Mouse (Mus musculus): ENCODE measurements around the gene Clybl. TPM values are rescaled to one million over a fixed set of nuclear protein-coding genes. Genes with fewer than 3 reads are reported as not detected.

The Clybl gene
- polyA plus RNA-seq, 1 experiment = 30.9 TPM

GRCm38 (mm10) chr14:122427204-122427560 lies 245.7 kb downstream of the Clybl start:
- no peaks in the 10 kb centered on the region for H3K79me2 ChIP-seq (ENCODE audit: control insufficient read depth, insufficient read depth)
- peak overlapping the region; percentile 38 for H3K4me2 ChIP-seq (ENCODE audit: low read depth)
- no peaks in the 10 kb centered on the region for H3K27me3 ChIP-seq (ENCODE audit: control insufficient read depth, insufficient read depth, insufficient read length)

GRCm38 (mm10) chr14:122427654-122428053 lies 246.2 kb downstream of the Clybl start:
- no peaks in the 10 kb centered on the region for H3K79me2 ChIP-seq (ENCODE audit: control insufficient read depth, insufficient read depth)
- no peak overlapping the region for H3K4me2 ChIP-seq (ENCODE audit: low read depth)

More at GRCm38 (mm10) chr14:122427204-122427560, 245.7 kb downstream of the Clybl start:
- Histone ChIP-seq H3K36me3 (ENCODE audit: control insufficient read depth, insufficient read depth) (no peaks in the 10 kb centered on the region), H3K4me3 (no peak overlapping the region), H3ac (ENCODE audit: control insufficient read depth, insufficient read length) (no peak overlapping the region)
- TF ChIP-seq E2F4 (IDR thresholded peaks at IDR 0.05; ENCODE audit: insufficient read depth) (no peak), CEBPB (IDR thresholded peaks at IDR 0.05; ENCODE audit: insufficient read depth, poor library complexity, severe bottlenecking) (no peak), POLR2A (IDR thresholded peaks at IDR 0.05; ENCODE audit: insufficient read length, low read depth) (no peak), TCF12 (IDR thresholded peaks at IDR 0.05; ENCODE audit: insufficient read depth, poor library complexity, severe bottlenecking) (no peak), REST (IDR thresholded peaks at IDR 0.05; ENCODE audit: insufficient read depth, insufficient read length) (no peak), POLR2AphosphoS2 (IDR thresholded peaks at IDR 0.05; ENCODE audit: insufficient read length, low read depth) (no peak)

GRCm38 (mm10) chr14:122432558-122432957 lies 251.1 kb downstream of the Clybl start:
- TF ChIP-seq MYOD1 (IDR thresholded peaks at IDR 0.05; ENCODE audit: control insufficient read depth in 1 of 3, insufficient read length in 2 of 3, low read depth in 2 of 3) (no peak), CEBPB (IDR thresholded peaks at IDR 0.05; ENCODE audit: insufficient read depth, poor library complexity, severe bottlenecking) (no peak), TCF3 (IDR thresholded peaks at IDR 0.05; ENCODE audit: insufficient read length, low read depth) (no peak), USF1 (IDR thresholded peaks at IDR 0.05; ENCODE audit: low read depth) (no peak), SRF (IDR thresholded peaks at IDR 0.05; ENCODE audit: control insufficient read depth, insufficient read length, low read depth) (no peak), REST (IDR thresholded peaks at IDR 0.05; ENCODE audit: insufficient read depth, insufficient read length) (no peak), MAX (IDR thresholded peaks at IDR 0.05; ENCODE audit: low read depth) (no peak), TCF12 (IDR thresholded peaks at IDR 0.05; ENCODE audit: insufficient read depth, poor library complexity, severe bottlenecking) (no peak)
- peaks cover 8% of the 10 kb centered on the region for H3K27me3 ChIP-seq (ENCODE audit: control insufficient read depth, insufficient read depth, insufficient read length)
- no peaks in the 10 kb centered on the region for H3K79me2 ChIP-seq (ENCODE audit: control insufficient read depth, insufficient read depth)
- no peak overlapping the region for H3K4me3 ChIP-seq
- H3K4me2 ChIP-seq (ENCODE audit: low read depth) = peak overlapping the region; percentile 9
- H3K36me3 ChIP-seq (ENCODE audit: control insufficient read depth, insufficient read depth) = no peaks in the 10 kb centered on the region
- H3ac ChIP-seq (ENCODE audit: control insufficient read depth, insufficient read length) = no peak overlapping the region

More at GRCm38 (mm10) chr14:122427654-122428053, 246.2 kb downstream of the Clybl start:
- Histone ChIP-seq H3ac (ENCODE audit: control insufficient read depth, insufficient read length) (no peak overlapping the region), H3K36me3 (ENCODE audit: control insufficient read depth, insufficient read depth) (no peaks in the 10 kb centered on the region), H3K27me3 (ENCODE audit: control insufficient read depth, insufficient read depth, insufficient read length) (no peaks in the 10 kb centered on the region), H3K4me3 (no peak overlapping the region)
- TF ChIP-seq CEBPB (IDR thresholded peaks at IDR 0.05; ENCODE audit: insufficient read depth, poor library complexity, severe bottlenecking) (no peak), SRF (IDR thresholded peaks at IDR 0.05; ENCODE audit: control insufficient read depth, insufficient read length, low read depth) (no peak)

GRCm38 (mm10) chr14:122434039-122434438 lies 252.5 kb downstream of the Clybl start:
- Histone ChIP-seq H3K4me2 (ENCODE audit: low read depth) (no peak overlapping the region), H3K36me3 (ENCODE audit: control insufficient read depth, insufficient read depth) (no peaks in the 10 kb centered on the region), H3ac (ENCODE audit: control insufficient read depth, insufficient read length) (no peak overlapping the region), H3K4me3 (no peak overlapping the region), H3K79me2 (ENCODE audit: control insufficient read depth, insufficient read depth) (no peaks in the 10 kb centered on the region), H3K27me3 (ENCODE audit: control insufficient read depth, insufficient read depth, insufficient read length) (peaks cover 8% of the 10 kb centered on the region)
- no peak for TF ChIP-seq REST (IDR thresholded peaks at IDR 0.05; ENCODE audit: insufficient read depth, insufficient read length)
- TF ChIP-seq TCF12 (IDR thresholded peaks at IDR 0.05; ENCODE audit: insufficient read depth, poor library complexity, severe bottlenecking) = no peak
- TF ChIP-seq USF1 (IDR thresholded peaks at IDR 0.05; ENCODE audit: low read depth) = no peak
- TF ChIP-seq POLR2A (IDR thresholded peaks at IDR 0.05; ENCODE audit: insufficient read length, low read depth) = no peak
- no peak for TF ChIP-seq POLR2AphosphoS2 (IDR thresholded peaks at IDR 0.05; ENCODE audit: insufficient read length, low read depth)
- TF ChIP-seq E2F4 (IDR thresholded peaks at IDR 0.05; ENCODE audit: insufficient read depth) = no peak
- TF ChIP-seq MAX (IDR thresholded peaks at IDR 0.05; ENCODE audit: low read depth) = no peak
- TF ChIP-seq MYOG (IDR thresholded peaks at IDR 0.05; ENCODE audit: control insufficient read depth in 1 of 3, insufficient read depth in 1 of 3, insufficient read length in 2 of 3, low read depth in 2 of 3) = no peak
- no peak for TF ChIP-seq SRF (IDR thresholded peaks at IDR 0.05; ENCODE audit: control insufficient read depth, insufficient read length, low read depth)
- TF ChIP-seq CEBPB (IDR thresholded peaks at IDR 0.05; ENCODE audit: insufficient read depth, poor library complexity, severe bottlenecking) = no peak
- TF ChIP-seq TCF3 (IDR thresholded peaks at IDR 0.05; ENCODE audit: insufficient read length, low read depth) = no peak
- TF ChIP-seq MYOD1 (IDR thresholded peaks at IDR 0.05; ENCODE audit: control insufficient read depth in 1 of 3, insufficient read length in 2 of 3, low read depth in 2 of 3) = no peak

GRCm38 (mm10) chr14:122436850-122437249 lies 255.3 kb downstream of the Clybl start:
- no peaks in the 10 kb centered on the region for H3K36me3 ChIP-seq (ENCODE audit: control insufficient read depth, insufficient read depth)
- no peak overlapping the region for H3ac ChIP-seq (ENCODE audit: control insufficient read depth, insufficient read length)
- peaks cover 8% of the 10 kb centered on the region for H3K27me3 ChIP-seq (ENCODE audit: control insufficient read depth, insufficient read depth, insufficient read length)
- no peaks in the 10 kb centered on the region for H3K79me2 ChIP-seq (ENCODE audit: control insufficient read depth, insufficient read depth)
- no peak for TF ChIP-seq E2F4 (IDR thresholded peaks at IDR 0.05; ENCODE audit: insufficient read depth)
- TF ChIP-seq SRF (IDR thresholded peaks at IDR 0.05; ENCODE audit: control insufficient read depth, insufficient read length, low read depth) = no peak
- TF ChIP-seq POLR2AphosphoS2 (IDR thresholded peaks at IDR 0.05; ENCODE audit: insufficient read length, low read depth) = no peak
- no peak overlapping the region for H3K4me2 ChIP-seq (ENCODE audit: low read depth)
- no peak overlapping the region for H3K4me3 ChIP-seq
